Mouse (Mus musculus) forebrain, embryonic 13.5 days (tissue): ENCODE measurements around the gene Rpn1. TPM values are rescaled to one million over a fixed set of nuclear protein-coding genes. Genes with fewer than 3 reads are reported as not detected.
A peak's percentile ranks its signal among the peaks of the same experiment; 100 is the strongest.

Experiments used
- ATAC-seq: fragments of 200-750 bp; cut with Nextera tagmentation; 2 replicates; pipeline ENCODE4 v1.8.0; 2017
- H3K27ac ChIP-seq: fragments of 300-500 bp; sonication (generic); 2 replicates; pipeline ENCODE4 v1.5.1; 2015; ENCODE audit warnings: inconsistent platforms, mild to moderate bottlenecking, moderate library complexity
- H3K27me3 ChIP-seq: fragments of 300-500 bp; sonication (generic); 2 replicates; pipeline ENCODE4 v1.6.1; 2015; ENCODE audit warnings: mild to moderate bottlenecking, inconsistent platforms
- H3K36me3 ChIP-seq: fragments of 300-500 bp; sonication (generic); 2 replicates; pipeline ENCODE4 v1.6.1; 2015; ENCODE audit warnings: mild to moderate bottlenecking, inconsistent platforms; ENCODE audit not compliant: poor library complexity, severe bottlenecking
- H3K4me1 ChIP-seq: fragments of 300-500 bp; sonication (generic); 2 replicates; pipeline ENCODE4 v1.6.1; 2015; ENCODE audit warnings: inconsistent platforms
- H3K4me2 ChIP-seq: fragments of 300-500 bp; sonication (generic); 2 replicates; pipeline ENCODE4 v1.6.1; 2015; ENCODE audit warnings: inconsistent platforms, mild to moderate bottlenecking, moderate library complexity
- H3K4me3 ChIP-seq: fragments of 300-500 bp; sonication (generic); 2 replicates; pipeline ENCODE4 v1.5.1; 2015; ENCODE audit warnings: mild to moderate bottlenecking, inconsistent platforms
- H3K9ac ChIP-seq: fragments of 300-500 bp; sonication (generic); 2 replicates; pipeline ENCODE4 v1.6.1; 2015; ENCODE audit warnings: mild to moderate bottlenecking, inconsistent platforms
- H3K9me3 ChIP-seq: fragments of 300-500 bp; sonication (generic); replicated peaks from 2 replicates; pipeline ENCODE4 v1.6.1; 2016; ENCODE audit warnings: inconsistent platforms
- WGBS: fragments of 180-500 bp; shearing (Covaris S2); methylation state at CpG from one replicate; pipeline ENCODE4 v1.1.7; 2015; 5-methylcytosine and 5-hydroxymethylcytosine counted together
- polyA plus RNA-seq: library from polyadenylated mRNA; unstranded; fragments of >200 nt; fragmentation: Nextera tagmentation; extraction: Ambion mirVana; gene quantifications from 2 replicates; pipeline ENCODE4 v1.2.1, GENCODE M21; 2015

The Rpn1 gene
- polyA plus RNA-seq, result 212 and 246 TPM in 2 replicates

DNA sequence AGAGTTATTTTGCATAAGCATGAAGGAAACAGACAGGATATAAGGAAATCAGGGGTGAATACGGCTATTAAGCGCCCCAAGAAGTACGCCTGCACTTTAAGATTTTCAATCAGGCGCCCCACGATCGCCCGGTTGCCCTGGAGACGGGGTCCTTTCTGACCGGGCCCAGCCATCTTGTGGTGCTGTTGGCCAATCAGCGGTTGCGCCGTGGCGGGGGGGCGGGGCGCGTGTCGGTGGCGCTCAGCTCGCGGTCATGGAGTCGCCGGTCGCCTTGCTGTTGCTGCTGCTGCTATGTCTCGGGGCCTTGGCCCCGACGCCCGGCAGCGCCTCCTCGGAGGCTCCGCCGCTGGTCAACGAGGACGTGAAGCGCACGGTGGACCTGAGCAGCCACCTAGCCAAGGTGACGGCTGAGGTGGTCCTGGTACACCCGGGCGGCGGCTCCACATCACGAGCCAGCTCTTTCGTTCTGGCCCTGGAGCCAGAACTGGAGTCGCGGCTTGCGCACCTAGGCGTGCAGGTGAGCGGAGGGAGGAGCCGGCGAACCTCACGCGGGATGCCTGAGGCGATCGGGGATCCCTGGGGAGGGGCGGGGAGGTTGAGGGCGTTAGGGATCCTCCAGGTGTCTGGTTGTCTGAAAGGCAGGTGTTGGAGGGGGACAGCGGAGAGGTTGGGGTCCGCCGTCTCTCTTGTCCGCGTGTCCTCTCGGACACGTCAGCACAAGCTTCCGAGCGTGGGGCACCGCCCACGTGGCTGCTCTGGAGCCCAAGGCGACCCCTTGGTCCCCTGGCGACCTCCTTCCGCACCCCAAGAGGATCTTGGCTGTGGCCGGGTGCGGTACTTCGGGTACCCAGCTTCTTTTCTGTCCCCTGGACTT is at the start of gene Rpn1:
Gene Rpn1, plus strand, starts transcription at position 205 of the 874 bp plus-strand sequence.
- Histone ChIP-seq H3K4me1 (peaks cover 28% of the 10 kb centered on the region), H3K9me3 (no peaks in the 10 kb centered on the region), H3K9ac (peak within 1 kb of the TSS; percentile 94), H3K4me2 (peak within 1 kb of the TSS; percentile 98), H3K27ac (peak within 1 kb of the TSS; percentile 60), H3K27me3 (peaks cover 10% of the 10 kb centered on the region; the same call in 1 of the 2 replicates), H3K4me3 (peak within 1 kb of the TSS; percentile 98), H3K36me3 (peaks cover 14% of the 10 kb centered on the region)
- peak; percentile 99 for ATAC-seq
- under 1% methylated on average over 70 of the region's 71 CpGs for WGBS

DNA sequence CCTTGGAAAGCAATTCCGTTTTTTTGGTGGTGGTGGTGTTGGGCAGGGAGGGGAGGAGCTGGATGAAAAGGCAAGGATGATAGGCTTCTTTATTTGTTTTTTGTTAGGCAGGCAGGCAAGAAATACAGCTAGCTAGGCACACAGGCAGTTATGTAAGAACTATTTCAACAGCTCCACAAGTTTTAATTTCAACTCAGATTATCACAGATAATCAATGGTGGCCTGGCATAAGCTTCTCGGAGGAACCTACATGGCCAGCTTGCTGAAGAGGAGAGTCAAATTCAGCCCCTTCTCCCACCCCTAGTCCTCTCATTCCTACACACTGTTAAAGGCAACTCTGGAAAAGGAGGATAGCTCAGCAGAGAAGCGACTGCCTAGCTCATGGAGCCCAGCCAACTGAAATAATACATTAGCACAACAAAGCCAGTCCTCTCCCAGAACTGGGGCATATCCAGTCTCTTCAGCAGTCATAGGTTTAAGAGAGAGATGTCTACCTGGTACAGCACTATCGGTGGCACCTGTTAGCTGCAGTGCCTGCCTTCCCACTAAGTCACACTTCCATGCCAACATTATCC is 46.7 kb upstream of the Rpn1 start:
- Histone ChIP-seq H3K4me1 (peaks cover 18% of the 10 kb centered on the region), H3K9ac (no peak overlapping the region), H3K27me3 (no peaks in the 10 kb centered on the region), H3K27ac (no peak overlapping the region), H3K36me3 (peaks cover 17% of the 10 kb centered on the region; the same call in 1 of the 2 replicates), H3K4me2 (no peak overlapping the region), H3K9me3 (no peaks in the 10 kb centered on the region), H3K4me3 (no peak overlapping the region)
- no peak for ATAC-seq
- WGBS, result 82% methylated on average over 4 of the region's 4 CpGs

DNA sequence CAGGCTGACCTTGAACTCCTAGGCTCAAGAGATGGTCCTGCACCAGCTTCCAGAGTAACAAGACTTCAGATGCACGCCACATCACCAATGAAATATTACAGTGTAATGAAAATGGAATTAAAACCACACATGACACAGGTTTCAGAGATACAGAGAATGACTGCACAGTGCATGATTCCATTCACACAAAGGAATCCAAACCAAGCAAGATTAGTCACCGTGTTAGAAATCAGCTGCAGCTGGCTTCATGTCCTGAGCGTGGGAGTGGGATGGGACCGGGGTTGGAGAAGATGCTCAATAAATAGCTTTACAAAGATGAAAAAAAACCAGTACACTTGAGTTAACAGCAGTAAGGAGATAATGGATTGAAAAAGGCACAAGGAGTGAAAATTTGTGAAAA is 44.9 kb upstream of the Rpn1 start:
- Histone ChIP-seq H3K9ac (no peak overlapping the region), H3K9me3 (no peaks in the 10 kb centered on the region), H3K4me2 (no peak overlapping the region), H3K27me3 (no peaks in the 10 kb centered on the region), H3K4me1 (peaks cover 37% of the 10 kb centered on the region), H3K27ac (no peak overlapping the region), H3K36me3 (peaks cover 17% of the 10 kb centered on the region; the same call in 1 of the 2 replicates), H3K4me3 (no peak overlapping the region)
- WGBS, result 94% methylated on average over 4 of the region's 4 CpGs
- no peak for ATAC-seq

DNA sequence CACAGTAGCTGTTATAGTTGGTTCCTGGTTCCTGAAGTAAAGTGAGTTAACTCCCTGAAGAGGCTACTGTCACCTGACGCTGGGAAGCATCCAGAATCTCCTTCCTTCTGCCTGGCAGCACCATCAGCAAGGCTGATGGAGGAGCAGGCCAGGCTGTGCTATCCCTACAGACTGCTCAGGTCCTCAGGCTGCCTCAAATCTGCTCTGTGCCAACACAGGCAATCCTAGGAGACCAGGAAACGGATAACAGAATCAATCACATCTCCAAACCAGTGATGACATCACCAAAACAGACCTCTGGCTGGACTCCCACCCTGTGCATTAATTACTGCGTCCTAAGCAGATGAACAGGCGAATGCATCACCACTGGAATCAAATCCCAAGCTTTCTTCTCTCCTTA is 43.1 kb upstream of the Rpn1 start:
- no peak overlapping the region for H3K4me2 ChIP-seq
- H3K36me3 ChIP-seq, result peaks cover 14% of the 10 kb centered on the region; the same call in 1 of the 2 replicates
- no peak overlapping the region for H3K27ac ChIP-seq
- H3K4me1 ChIP-seq, result peaks cover 38% of the 10 kb centered on the region
- H3K9ac ChIP-seq, result no peak overlapping the region
- H3K27me3 ChIP-seq, result no peaks in the 10 kb centered on the region
- no peak for ATAC-seq
- no peaks in the 10 kb centered on the region for H3K9me3 ChIP-seq
- no peak overlapping the region for H3K4me3 ChIP-seq
- whole genome bisulfite sequencing, result 74% methylated on average over 4 of the region's 4 CpGs

DNA sequence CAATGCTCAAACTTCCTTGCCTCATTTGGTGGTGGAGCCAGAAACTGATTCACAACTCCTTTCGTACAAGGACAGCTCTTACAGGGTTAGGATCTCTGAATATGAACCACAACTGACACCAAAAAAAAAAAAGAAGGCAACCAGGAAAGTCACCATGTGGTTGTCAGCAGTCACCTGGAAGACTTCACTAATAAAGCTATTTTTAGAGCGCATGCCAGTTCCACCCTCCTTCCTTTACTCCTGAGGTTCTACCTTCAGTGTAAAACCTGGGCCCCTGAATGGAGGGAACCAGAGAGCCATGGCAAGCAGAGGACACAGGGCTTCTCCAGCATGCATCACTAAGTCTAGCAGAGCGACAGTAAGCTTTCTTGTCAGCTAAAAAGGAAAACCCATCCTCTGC is 41.9 kb upstream of the Rpn1 start:
- peaks cover 38% of the 10 kb centered on the region for H3K4me1 ChIP-seq
- no peak overlapping the region for H3K27ac ChIP-seq
- peaks cover 5% of the 10 kb centered on the region; the same call in 1 of the 2 replicates for H3K36me3 ChIP-seq
- no peak overlapping the region for H3K4me3 ChIP-seq
- peaks cover 10% of the 10 kb centered on the region for H3K27me3 ChIP-seq
- ATAC-seq, result no peak
- H3K9ac ChIP-seq, result 0 out of 2 replicates have a peak overlapping the region, but pooled peaks have one; percentile 10
- no peaks in the 10 kb centered on the region for H3K9me3 ChIP-seq
- H3K4me2 ChIP-seq, result no peak overlapping the region
- 94% methylated on average over 3 of the region's 3 CpGs for WGBS

DNA sequence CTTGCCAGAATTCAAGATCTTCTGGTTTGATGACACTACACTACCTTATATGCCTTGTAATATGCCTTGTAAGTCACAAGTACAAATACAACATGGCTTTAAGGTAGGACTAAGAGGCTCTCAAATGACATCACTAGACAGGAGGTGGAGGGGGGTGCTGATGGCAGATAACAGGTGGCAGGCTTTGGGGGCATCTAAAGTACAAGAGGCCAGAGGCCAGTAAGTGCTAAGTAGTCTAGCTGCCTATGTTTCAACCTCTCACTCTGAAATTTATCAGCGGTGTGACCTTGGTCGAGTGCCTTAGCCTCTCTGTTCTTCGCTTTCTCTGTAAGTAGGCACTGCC is 40.1 kb upstream of the Rpn1 start:
- Histone ChIP-seq H3K4me3 (peak overlapping the region; percentile 98), H3K36me3 (peaks cover 4% of the 10 kb centered on the region; the same call in 1 of the 2 replicates), H3K9me3 (no peaks in the 10 kb centered on the region), H3K4me1 (peaks cover 34% of the 10 kb centered on the region), H3K9ac (peak overlapping the region; percentile 96), H3K27me3 (peaks cover 19% of the 10 kb centered on the region), H3K27ac (peak overlapping the region; percentile 76), H3K4me2 (peak overlapping the region; percentile 99)
- WGBS, result 7% methylated on average over 3 of the region's 3 CpGs
- ATAC-seq, result no peak

DNA sequence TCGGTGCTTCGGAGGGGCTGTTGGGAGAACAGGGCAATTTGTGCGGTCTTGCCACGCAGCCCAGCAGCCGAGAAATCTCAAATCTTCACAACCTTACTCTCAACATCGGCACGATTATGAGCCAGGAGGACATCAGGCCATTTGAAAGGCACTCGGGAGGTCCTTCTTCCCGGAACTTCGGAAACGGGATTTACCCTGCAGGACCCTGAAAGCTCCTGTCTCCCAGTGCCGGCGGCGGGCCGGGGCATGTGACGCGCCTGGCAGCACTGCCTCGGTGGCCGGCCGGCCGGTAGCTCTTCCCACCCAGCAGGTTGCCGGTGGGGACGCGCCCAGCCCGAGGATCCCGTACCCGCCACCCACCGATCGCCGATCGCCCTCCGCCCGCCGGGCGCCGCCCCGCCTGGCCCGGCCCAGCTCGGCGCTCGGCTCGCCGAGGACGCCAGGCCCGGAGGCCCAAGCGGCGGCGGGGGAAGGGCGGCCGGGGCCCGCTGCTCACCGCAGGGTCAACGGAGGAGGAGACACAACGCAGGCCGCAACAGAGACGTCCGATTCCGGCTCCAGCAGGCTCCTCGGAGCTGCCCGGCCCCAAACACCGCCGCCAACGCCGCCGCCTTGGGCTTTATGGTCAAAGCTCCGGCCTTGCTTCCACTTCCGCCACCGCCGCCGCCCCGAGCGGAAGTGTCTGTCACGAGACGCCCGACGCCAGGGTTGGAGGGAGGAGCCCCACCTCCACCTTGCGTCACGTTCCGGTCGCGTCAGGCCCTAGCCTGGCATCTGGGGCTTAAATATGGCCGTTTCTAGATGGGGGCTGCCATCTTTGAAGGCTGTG is 39.5 kb upstream of the Rpn1 start, which contains the start of gene Rab7:
Gene Rab7, minus strand, starts transcription at position 694 of the 829 bp plus-strand sequence.
- WGBS, result under 1% methylated on average over 59 of the region's 82 CpGs
- H3K9me3 ChIP-seq, result no peaks in the 10 kb centered on the region
- ATAC-seq, result peak; percentile 99
- peak within 1 kb of the TSS; percentile 96 for H3K9ac ChIP-seq
- peak within 1 kb of the TSS; percentile 76 for H3K27ac ChIP-seq
- peak within 1 kb of the TSS; percentile 99 for H3K4me2 ChIP-seq
- H3K36me3 ChIP-seq, result no peaks in the 10 kb centered on the region
- H3K4me3 ChIP-seq, result peak within 1 kb of the TSS; percentile 98
- H3K27me3 ChIP-seq, result peaks cover 19% of the 10 kb centered on the region
- peaks cover 34% of the 10 kb centered on the region for H3K4me1 ChIP-seq

DNA sequence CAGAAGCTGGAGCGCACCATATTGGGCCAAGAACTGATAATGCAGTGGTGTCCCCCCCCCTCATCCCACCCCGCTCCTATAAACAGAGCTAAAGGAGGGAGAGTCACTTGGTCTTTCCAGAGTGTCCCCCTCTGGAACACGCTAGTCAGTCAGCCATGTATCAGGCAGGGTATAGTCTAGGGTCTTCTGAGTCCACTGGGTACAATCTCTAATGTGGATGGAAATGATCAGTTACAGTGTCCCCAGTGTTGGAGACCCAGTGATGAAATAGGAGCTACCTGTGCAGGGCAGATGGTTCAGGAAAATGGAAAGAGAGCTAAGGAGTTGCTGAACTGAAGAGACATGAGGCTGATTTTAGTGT is 38.9 kb upstream of the Rpn1 start:
- H3K27ac ChIP-seq, result peak overlapping the region; percentile 68; the same call in 1 of the 2 replicates

DNA sequence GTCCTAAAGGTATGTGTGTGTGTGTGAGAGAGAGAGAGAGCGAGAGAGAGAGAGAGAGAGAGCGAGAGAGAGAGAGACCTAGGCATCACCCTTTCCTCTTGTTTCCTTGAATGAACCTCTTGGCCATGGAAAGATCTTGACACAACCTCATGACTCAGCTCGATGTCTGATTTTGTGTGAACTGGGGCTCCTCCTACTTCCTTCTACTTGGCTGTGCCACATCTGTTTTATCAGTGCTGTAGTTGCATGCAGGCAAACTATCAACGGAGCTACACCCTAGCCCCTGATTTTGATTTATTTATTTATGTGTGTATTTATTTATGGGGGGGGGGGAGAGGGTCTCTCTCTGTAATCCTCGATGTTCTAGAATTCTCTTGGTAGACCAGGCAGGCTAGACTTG is 36.4 kb upstream of the Rpn1 start:
- Histone ChIP-seq H3K27ac (no peak overlapping the region), H3K4me3 (no peak overlapping the region), H3K9me3 (no peaks in the 10 kb centered on the region), H3K27me3 (peaks cover 41% of the 10 kb centered on the region), H3K36me3 (no peaks in the 10 kb centered on the region), H3K9ac (no peak overlapping the region), H3K4me2 (no peak overlapping the region), H3K4me1 (peaks cover 17% of the 10 kb centered on the region)
- no peak for ATAC-seq
- WGBS, result 87% methylated on average over 5 of the region's 5 CpGs

More for the DNA sequence above, 38.9 kb upstream of the Rpn1 start:
- H3K4me2 ChIP-seq, result peak overlapping the region; percentile 99
- 29% methylated on average over 3 of the region's 3 CpGs for WGBS
- H3K4me3 ChIP-seq, result peak overlapping the region; percentile 98
- H3K9me3 ChIP-seq, result no peaks in the 10 kb centered on the region
- no peak for ATAC-seq
- H3K36me3 ChIP-seq, result no peaks in the 10 kb centered on the region
- H3K27me3 ChIP-seq, result peaks cover 21% of the 10 kb centered on the region
- H3K4me1 ChIP-seq, result peaks cover 34% of the 10 kb centered on the region
- no peak overlapping the region for H3K9ac ChIP-seq

DNA sequence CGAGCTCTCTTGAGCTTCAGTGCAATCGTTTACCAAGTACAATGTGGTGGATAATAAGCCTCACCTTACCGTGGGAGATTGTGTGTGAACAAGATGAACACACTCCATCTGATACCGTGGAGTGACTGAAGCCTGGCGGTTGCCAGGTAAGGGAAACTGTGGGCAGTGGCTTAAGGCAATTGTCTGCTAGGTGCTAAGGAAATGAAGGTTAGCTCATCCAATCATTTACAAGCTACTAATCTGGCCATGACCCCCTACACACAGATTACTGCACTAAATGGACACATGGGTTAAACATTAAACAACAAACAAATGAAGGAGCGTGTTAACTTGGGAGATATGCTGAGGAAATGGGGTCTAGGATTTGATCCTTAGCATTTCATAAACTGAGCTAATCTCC is 35.3 kb upstream of the Rpn1 start:
- Histone ChIP-seq H3K4me2 (no peak overlapping the region), H3K27ac (no peak overlapping the region), H3K9ac (no peak overlapping the region), H3K4me3 (no peak overlapping the region), H3K36me3 (no peaks in the 10 kb centered on the region), H3K27me3 (peaks cover 51% of the 10 kb centered on the region), H3K9me3 (no peaks in the 10 kb centered on the region), H3K4me1 (peaks cover 5% of the 10 kb centered on the region)
- WGBS, result 77% methylated on average over 6 of the region's 6 CpGs
- ATAC-seq, result no peak

DNA sequence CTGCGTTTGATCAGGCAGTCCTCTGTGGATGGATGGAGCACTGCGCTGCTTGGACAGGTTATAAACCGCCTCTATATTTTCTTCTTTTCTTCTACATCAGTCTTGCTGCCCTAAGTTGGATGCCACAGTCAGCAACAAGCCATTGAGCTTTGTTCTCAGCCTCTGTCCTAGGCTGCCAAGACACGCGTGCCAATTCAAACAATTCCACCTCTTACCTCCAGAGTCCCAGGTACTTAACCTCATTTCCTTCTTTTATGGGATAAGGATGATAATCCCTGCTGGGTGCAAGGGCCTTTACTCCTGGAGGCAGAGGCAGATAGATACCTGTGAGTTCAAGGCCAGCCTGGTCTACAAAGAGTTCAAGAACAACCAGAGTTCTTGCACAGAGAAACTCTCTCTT is 33.1 kb upstream of the Rpn1 start:
- WGBS, result 92% methylated on average over 5 of the region's 5 CpGs
- ATAC-seq, result no peak
- H3K4me2 ChIP-seq, result no peak overlapping the region

More for the DNA sequence above, 33.1 kb upstream of the Rpn1 start:
- no peak overlapping the region for H3K4me3 ChIP-seq
- no peak overlapping the region for H3K27ac ChIP-seq
- no peaks in the 10 kb centered on the region for H3K36me3 ChIP-seq
- peaks cover 60% of the 10 kb centered on the region for H3K27me3 ChIP-seq
- no peaks in the 10 kb centered on the region for H3K9me3 ChIP-seq
- H3K4me1 ChIP-seq, result no peaks in the 10 kb centered on the region
- no peak overlapping the region for H3K9ac ChIP-seq
